30 mouse cellular contexts compared by ENCODE assay signal in genomic region chr2:13553966-13554365, GRCm38 (mm10). TPM values are rescaled to one million over a fixed set of nuclear protein-coding genes. Genes with fewer than 3 reads are reported as not detected.
DNase-seq lines count a peak whose midpoint lies in the region; ATAC-seq and TF ChIP-seq lines count a peak whose summit lies in the region.
"Had no signal": no experiment of that assay in that cellular context is flagged by ENCODE, and none has a peak within 500 bp of the region (broad histone marks: within the 10 kb centered on the region; RNA-seq: fewer than 3 reads in every experiment).

No protein-coding gene starts in this region.

- no peaks in the 10 kb centered on the region for H3K27me3 ChIP-seq in heart, postnatal 0 days (ENCODE audit: control insufficient read depth, insufficient read depth, low read length)
- H3K27me3 ChIP-seq: CH12.LX; embryonic facial prominence, embryonic 13.5 days; limb, embryonic 15.5 days; liver, embryonic 13.5 days; midbrain, embryonic 13.5 days had no signal

- no peak for TF ChIP-seq CTCF in heart, postnatal 0 days (IDR thresholded peaks at IDR 0.05; ENCODE audit: low read depth)
- TF ChIP-seq CTCF in embryonic fibroblast, embryonic 13.5 days (IDR thresholded peaks at IDR 0.05; ENCODE audit: borderline replicate concordance, insufficient read depth, low read length), result no peak

- no peak for TF ChIP-seq POLR2A in embryonic fibroblast, embryonic 13.5 days (IDR thresholded peaks at IDR 0.05; ENCODE audit: low read depth, low read length)

- peak; percentile 16 for DNase-seq in heart, postnatal 0 days (ENCODE audit: low spot score)
- DNase-seq in heart, adult 9 months (ENCODE audit: low spot score in 2 of 2), result no peak
- peak; percentile 36 for DNase-seq in 3134 (ENCODE audit: extremely low read depth, insufficient read length, low spot score)
- peak; percentile 72 for DNase-seq in Muller cell, postnatal 12 days (ENCODE audit: inconsistent ontology term)
- DNase-seq in adrenal gland, postnatal 14 days, result no peak
- DNase-seq in cerebellum, postnatal 36 days, result no peak
- DNase-seq: adrenal gland, postnatal 10 days; cerebellum, adult 11 months; cerebellum, adult 9-10 months; embryo, embryonic 11 days; gastrocnemius, postnatal 10 days; heart, postnatal 14 days; kidney, adult 18-20 months; layer of hippocampus, postnatal 36 days; left cerebral cortex, postnatal 4 days; liver, embryonic 13.5 days; lung, adult 18-20 months; thymus, adult 2 months; thymus, postnatal 4 days had no signal

- ATAC-seq in heart, postnatal 0 days (ENCODE audit: insufficient read depth, low read depth), result no peak
- ATAC-seq: activated CD4-positive, CD25-positive, alpha-beta regulatory T cell, adult 4 months; forebrain, embryonic 16.5 days; hindbrain, embryonic 16.5 days; midbrain, embryonic 13.5 days had no signal

- WGBS in heart, postnatal 0 days, result 24% methylated on average over 2 of the region's 2 CpGs

- H3K9me3 ChIP-seq in heart, postnatal 0 days (replicated peaks; ENCODE audit: control insufficient read depth, low read length), result no peaks in the 10 kb centered on the region
- H3K9me3 ChIP-seq: embryonic facial prominence, embryonic 13.5 days; limb, embryonic 15.5 days; liver, embryonic 13.5 days; midbrain, embryonic 13.5 days had no signal

- no peak overlapping the region for H3K4me3 ChIP-seq in heart, postnatal 0 days (ENCODE audit: low read depth, low read length)
- H3K4me3 ChIP-seq in embryonic fibroblast, embryonic 13.5 days (ENCODE audit: insufficient read depth, low read length), result no peak overlapping the region
- H3K4me3 ChIP-seq: embryonic facial prominence, embryonic 13.5 days; erythroblast, embryonic 14.5 days; limb, embryonic 15.5 days; liver, embryonic 13.5 days; midbrain, embryonic 13.5 days had no signal

- H3K36me3 ChIP-seq in heart, postnatal 0 days (replicated peaks; ENCODE audit: control insufficient read depth, insufficient read depth, low read length), result no peaks in the 10 kb centered on the region
- H3K36me3 ChIP-seq: embryonic facial prominence, embryonic 13.5 days; limb, embryonic 15.5 days; liver, embryonic 13.5 days; midbrain, embryonic 13.5 days had no signal

- H3K4me1 ChIP-seq in heart, postnatal 0 days (ENCODE audit: control insufficient read depth, insufficient read depth), result 0 out of 2 replicates have a peak, but pooled peaks cover 6% of the 10 kb centered on the region
- peaks cover 19% of the 10 kb centered on the region for H3K4me1 ChIP-seq in embryonic fibroblast, embryonic 13.5 days (ENCODE audit: control insufficient read depth, insufficient read depth, low read length)
- H3K4me1 ChIP-seq: midbrain, embryonic 13.5 days had no signal

- no peak overlapping the region for H3K27ac ChIP-seq in heart, postnatal 0 days (ENCODE audit: low read depth)
- H3K27ac ChIP-seq in embryonic fibroblast, embryonic 13.5 days (ENCODE audit: insufficient read depth, low read length), result peak overlapping the region; percentile 83
- H3K27ac ChIP-seq: embryonic facial prominence, embryonic 13.5 days; limb, embryonic 15.5 days; liver, embryonic 13.5 days; macrophage; midbrain, embryonic 13.5 days had no signal

- no peak overlapping the region for H3K9ac ChIP-seq in heart, postnatal 0 days (replicated peaks; ENCODE audit: low read depth, low read length)
- H3K9ac ChIP-seq: embryonic facial prominence, embryonic 13.5 days; limb, embryonic 15.5 days; liver, embryonic 13.5 days; midbrain, embryonic 13.5 days had no signal

- no peak overlapping the region for H3K4me2 ChIP-seq in heart, postnatal 0 days (ENCODE audit: low read depth, low read length)
- H3K4me2 ChIP-seq: embryonic facial prominence, embryonic 13.5 days; heart, embryonic 11.5 days; limb, embryonic 15.5 days; liver, embryonic 13.5 days; midbrain, embryonic 13.5 days had no signal

- TF ChIP-seq EP300 in heart, postnatal 0 days (IDR thresholded peaks at IDR 0.05; ENCODE audit: low read depth), result no peak

RNA-seq across cellular contexts. Expression of gene Trdmt1, which starts 9.5 kb away (rescaled TPM):
- total RNA-seq in heart, postnatal 0 days (2014; rRNA removed; ENCODE audit: low replicate concordance), result 5.7 and 19.0 TPM in 2 replicates
- 9.3 and 10.3 TPM in 2 replicates for polyA plus RNA-seq in heart, postnatal 0 days (2015; fragmentation: Nextera tagmentation; extraction: Ambion mirVana)
- 7.9 and 14.3 TPM in 2 replicates for polyA plus RNA-seq in embryonic fibroblast, embryonic 13.5 days (2011; ENCODE audit: insufficient read length, low read depth, missing spikeins)
- 3.0 and 8.0 TPM in 2 replicates for total RNA-seq in adrenal gland, postnatal 14 days (2021)

RNA-seq across cellular contexts. Expression of gene Vim, which starts 19.8 kb away (rescaled TPM):
- 2,529 and 2,768 TPM in 2 replicates for total RNA-seq in heart, postnatal 0 days (2014; rRNA removed; ENCODE audit: low replicate concordance)
- polyA plus RNA-seq in heart, postnatal 0 days (2015; fragmentation: Nextera tagmentation; extraction: Ambion mirVana), result 696 and 707 TPM in 2 replicates
- polyA plus RNA-seq in embryonic fibroblast, embryonic 13.5 days (2011; ENCODE audit: insufficient read length, low read depth, missing spikeins), result 3,430 and 4,672 TPM in 2 replicates
- 281 and 438 TPM in 2 replicates for total RNA-seq in adrenal gland, postnatal 14 days (2021)

Comparison
In these comparisons a context has a peak if more than half of its experiments do, and no peak if none do; other contexts are left out.
1. DNase-seq: peak in heart, postnatal 0 days (single experiment), 3134 (single experiment) and Muller cell, postnatal 12 days (single experiment); none in heart, adult 9 months (0 of 2), adrenal gland, postnatal 14 days (single experiment) and cerebellum, postnatal 36 days (0 of 2).